Mouse (Mus musculus) megakaryocyte, adult 5-6 weeks (primary cell): ENCODE measurements around the gene Fam217a. TPM values are rescaled to one million over a fixed set of nuclear protein-coding genes. Genes with fewer than 3 reads are reported as not detected.
"Not testable (repeated sequence)": the region's sequence is repeated elsewhere in the genome, so short reads cannot be mapped to it uniquely, and the experiment has no call there.

Experiments
- ATAC-seq: 2 replicates; pipeline ENCODE4 v1.8.0; 2016; ENCODE audit warnings: mild to moderate bottlenecking, inconsistent platforms; ENCODE audit not compliant: poor library complexity, severe bottlenecking
- total RNA-seq, 2 experiments: library from RNA; stranded (forward) in 1 of 2; stranded (reverse) in 1 of 2; fragments of 153-499, 151-499 nt in 1 of 2; fragments of 221-1000, 200-1000 nt in 1 of 2; gene quantifications; 2 replicates each; pipeline versions ENCODE4 v1.2.3 to v1.2.4; 2015 to 2017

Fam217a gene
- total RNA-seq, 2 experiments from 2014 or later: not detected

DNA sequence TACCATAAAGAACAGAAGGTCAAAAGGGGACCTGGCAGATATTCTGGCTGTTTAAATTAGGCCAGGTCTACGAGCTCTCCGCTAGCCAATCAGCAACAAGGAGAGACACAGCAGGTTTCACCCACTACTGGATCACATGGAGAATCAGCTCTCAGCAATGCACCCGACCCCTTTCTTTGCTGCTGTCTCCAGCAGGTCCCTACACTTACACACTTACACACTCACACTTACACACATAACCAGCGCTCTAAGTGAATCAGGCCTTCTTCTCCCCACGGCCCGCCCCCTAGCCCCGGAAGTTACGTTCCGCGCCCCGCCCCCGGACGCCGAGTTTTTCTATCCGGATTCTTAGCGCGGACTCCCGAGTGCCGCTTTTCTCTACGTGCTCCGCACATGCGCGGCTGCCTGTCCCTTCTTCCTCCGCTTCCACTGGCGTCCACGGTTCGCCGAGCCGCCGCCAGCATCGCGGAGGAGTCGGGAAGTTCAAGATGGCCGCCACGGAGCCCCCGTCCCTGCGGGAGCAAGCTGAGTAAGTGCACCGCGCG is 48.9 kb downstream of the Fam217a start, which contains the start of gene Prpf4b:
TSS of gene Prpf4b (plus strand) at position 137 of the 545 bp plus-strand sequence.
- peak; percentile 73 for ATAC-seq

GRCm38 (mm10) chr13:34874736-34875135 is 49.4 kb downstream of the Fam217a start:
- ATAC-seq: not testable (repeated sequence)

DNA sequence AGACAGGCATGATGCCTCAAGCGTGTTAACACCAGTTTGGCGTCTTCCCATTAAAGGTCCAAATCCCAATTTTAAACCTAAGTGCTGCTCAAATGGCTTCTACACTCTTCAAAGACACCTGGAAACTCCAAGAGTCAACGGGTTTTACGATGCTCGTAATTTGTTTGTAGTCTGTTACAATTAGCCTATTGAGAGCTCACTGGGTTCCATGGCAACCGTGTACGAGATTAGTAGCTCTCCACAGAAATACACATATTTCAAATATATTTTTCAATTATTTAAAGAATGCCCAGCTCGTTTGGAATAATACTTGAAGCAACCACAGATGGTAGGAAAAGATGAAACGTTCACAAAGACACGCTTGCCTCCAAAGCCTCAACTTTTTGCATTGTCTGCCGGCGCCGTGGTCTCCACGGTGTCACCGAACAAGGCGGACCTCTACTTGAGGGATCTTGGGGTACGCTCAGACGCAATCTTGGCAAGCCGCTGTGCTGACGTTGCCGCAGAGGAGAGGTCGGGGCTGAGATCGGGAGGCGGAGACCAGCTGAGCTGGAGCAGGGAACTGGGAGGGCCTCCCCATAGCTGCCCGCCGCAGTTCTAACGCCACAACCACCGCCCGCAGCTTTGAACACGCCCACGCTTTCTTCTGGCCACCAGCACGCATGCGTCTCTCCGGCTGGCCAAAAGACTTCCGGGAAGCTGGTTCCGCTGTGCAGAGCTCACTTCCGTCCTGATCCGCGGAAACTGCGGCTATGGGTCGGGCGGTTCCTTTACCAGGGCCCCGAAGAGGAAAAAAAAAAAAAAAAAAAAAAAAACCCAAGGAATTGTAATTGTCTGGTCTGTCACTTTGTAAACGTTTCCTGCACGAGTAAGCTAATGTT is 50.1 kb downstream of the Fam217a start:
- ATAC-seq: peak; percentile 87

GRCm38 (mm10) chr13:34864420-34865169 is 59.5 kb downstream of the Fam217a start:
- ATAC-seq: peak; percentile 91

DNA sequence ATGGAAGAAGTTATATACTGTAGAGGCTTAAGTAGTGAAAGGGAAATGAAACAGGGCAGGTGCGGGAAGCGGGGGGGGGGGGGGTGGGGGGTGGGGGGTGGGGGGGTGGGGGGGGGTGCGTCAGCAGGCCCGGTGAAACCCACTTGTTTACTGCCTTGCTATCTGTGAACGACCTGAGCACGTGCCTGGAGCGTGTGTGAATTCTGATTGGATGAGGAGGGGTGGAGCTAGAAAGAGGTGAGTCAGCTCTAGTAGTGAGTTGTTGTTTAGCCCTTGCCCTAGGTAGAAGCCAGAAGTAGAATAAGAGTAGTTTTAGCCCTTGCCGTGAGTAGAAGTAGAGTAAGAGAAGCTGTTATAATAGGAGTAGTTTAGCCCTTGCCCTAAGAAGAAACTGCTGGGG is 62.9 kb downstream of the Fam217a start:
- not testable (repeated sequence) for ATAC-seq

Other genes starting within 250 kb of the Fam217a start
- not detected in 2 replicates for gene Fam50b, start 189.5 kb downstream of the Fam217a start, total RNA-seq (2015)
- gene Fam50b, start 189.5 kb downstream of the Fam217a start, total RNA-seq (2017): not detected in 2 replicates
- 79.1 and 89.2 TPM in 2 replicates for gene Prpf4b, start 49.0 kb downstream of the Fam217a start, total RNA-seq (2015)
- 94.9 and 116 TPM in 2 replicates for gene Prpf4b, start 49.0 kb downstream of the Fam217a start, total RNA-seq (2017)
- gene 4933417A18Rik, start 99 bp upstream of the Fam217a start, total RNA-seq (2015): not detected in 2 replicates
- not detected in 2 replicates for gene 4933417A18Rik, start 99 bp upstream of the Fam217a start, total RNA-seq (2017)
- gene Eci3, start 39.5 kb upstream of the Fam217a start, total RNA-seq (2015): not detected in 2 replicates
- gene Eci3, start 39.5 kb upstream of the Fam217a start, total RNA-seq (2017): not detected in 2 replicates
- gene Eci2, start 102.8 kb upstream of the Fam217a start, total RNA-seq (2015): 57.2 and 64.4 TPM in 2 replicates
- 38.5 and 47.9 TPM in 2 replicates for gene Eci2, start 102.8 kb upstream of the Fam217a start, total RNA-seq (2017)